Mouse (Mus musculus): ENCODE results near the gene Olfr788. TPM values are rescaled to one million over a fixed set of nuclear protein-coding genes. Genes with fewer than 3 reads are reported as not detected.

The Olfr788 gene
- polyA plus RNA-seq, 1 experiment from 2014 or later, result not detected

Other genes starting within 250 kb of the Olfr788 start
- gene Olfr774, start 234.8 kb upstream of the Olfr788 start, polyA plus RNA-seq (2015; fragmentation: Nextera tagmentation; extraction: Ambion mirVana), result not detected in 2 replicates
- not detected in 2 replicates for gene Olfr775, start 222.6 kb upstream of the Olfr788 start, polyA plus RNA-seq (2015; fragmentation: Nextera tagmentation; extraction: Ambion mirVana)
- gene Olfr776, start 211.9 kb upstream of the Olfr788 start, polyA plus RNA-seq (2015; fragmentation: Nextera tagmentation; extraction: Ambion mirVana), result not detected in 2 replicates
- gene Olfr777, start 199.5 kb upstream of the Olfr788 start, polyA plus RNA-seq (2015; fragmentation: Nextera tagmentation; extraction: Ambion mirVana), result not detected in 2 replicates
- not detected in 2 replicates for gene Olfr780, start 152.9 kb upstream of the Olfr788 start, polyA plus RNA-seq (2015; fragmentation: Nextera tagmentation; extraction: Ambion mirVana)
- not detected in 2 replicates for gene Olfr781, start 142.1 kb upstream of the Olfr788 start, polyA plus RNA-seq (2015; fragmentation: Nextera tagmentation; extraction: Ambion mirVana)
- gene Olfr782, start 122.1 kb upstream of the Olfr788 start, polyA plus RNA-seq (2015; fragmentation: Nextera tagmentation; extraction: Ambion mirVana), result not detected in 2 replicates
- 0.16 TPM in 1 of 2 replicates, not detected in the other for gene Olfr784, start 86.9 kb upstream of the Olfr788 start, polyA plus RNA-seq (2015; fragmentation: Nextera tagmentation; extraction: Ambion mirVana)
- gene Olfr785, start 65.6 kb upstream of the Olfr788 start, polyA plus RNA-seq (2015; fragmentation: Nextera tagmentation; extraction: Ambion mirVana), result not detected in 2 replicates
- gene Olfr786, start 43.7 kb upstream of the Olfr788 start, polyA plus RNA-seq (2015; fragmentation: Nextera tagmentation; extraction: Ambion mirVana), result not detected in 2 replicates
- not detected in 2 replicates for gene Olfr787, start 9.1 kb upstream of the Olfr788 start, polyA plus RNA-seq (2015; fragmentation: Nextera tagmentation; extraction: Ambion mirVana)
- gene Olfr789, start 13.8 kb downstream of the Olfr788 start, polyA plus RNA-seq (2015; fragmentation: Nextera tagmentation; extraction: Ambion mirVana), result not detected in 2 replicates
- gene Olfr790, start 27.5 kb downstream of the Olfr788 start, polyA plus RNA-seq (2015; fragmentation: Nextera tagmentation; extraction: Ambion mirVana), result not detected in 2 replicates
- not detected in 2 replicates for gene Olfr791, start 50.8 kb downstream of the Olfr788 start, polyA plus RNA-seq (2015; fragmentation: Nextera tagmentation; extraction: Ambion mirVana)
- not detected in 2 replicates for gene Olfr792, start 68.2 kb downstream of the Olfr788 start, polyA plus RNA-seq (2015; fragmentation: Nextera tagmentation; extraction: Ambion mirVana)
- gene Olfr794, start 96.7 kb downstream of the Olfr788 start, polyA plus RNA-seq (2015; fragmentation: Nextera tagmentation; extraction: Ambion mirVana), result not detected in 2 replicates
- gene Olfr796, start 141.6 kb downstream of the Olfr788 start, polyA plus RNA-seq (2015; fragmentation: Nextera tagmentation; extraction: Ambion mirVana), result not detected in 2 replicates
- gene Olfr798, start 156.9 kb downstream of the Olfr788 start, polyA plus RNA-seq (2015; fragmentation: Nextera tagmentation; extraction: Ambion mirVana), result not detected in 2 replicates
- not detected in 2 replicates for gene Olfr799, start 166.5 kb downstream of the Olfr788 start, polyA plus RNA-seq (2015; fragmentation: Nextera tagmentation; extraction: Ambion mirVana)
- gene Olfr800, start 186.7 kb downstream of the Olfr788 start, polyA plus RNA-seq (2015; fragmentation: Nextera tagmentation; extraction: Ambion mirVana), result not detected in 2 replicates
- gene Olfr801, start 202.9 kb downstream of the Olfr788 start, polyA plus RNA-seq (2015; fragmentation: Nextera tagmentation; extraction: Ambion mirVana), result not detected in 2 replicates
- 0.05 TPM in 1 of 2 replicates, not detected in the other for gene Olfr802, start 217.2 kb downstream of the Olfr788 start, polyA plus RNA-seq (2015; fragmentation: Nextera tagmentation; extraction: Ambion mirVana)
- gene Olfr803, start 223.3 kb downstream of the Olfr788 start, polyA plus RNA-seq (2015; fragmentation: Nextera tagmentation; extraction: Ambion mirVana), result not detected in 2 replicates
- not detected in 2 replicates for gene Olfr804, start 232.2 kb downstream of the Olfr788 start, polyA plus RNA-seq (2015; fragmentation: Nextera tagmentation; extraction: Ambion mirVana)

Data from midbrain, embryonic 16.5 days (tissue).